Mouse (Mus musculus): ENCODE data around the gene Mxd3. TPM values are rescaled to one million over a fixed set of nuclear protein-coding genes. Genes with fewer than 3 reads are reported as not detected.
A peak's percentile ranks its signal among the peaks of the same experiment; 100 is the strongest.

Mxd3 gene
- total RNA-seq, 1 experiment from 2014 or later, result 1.7 TPM

DNA sequence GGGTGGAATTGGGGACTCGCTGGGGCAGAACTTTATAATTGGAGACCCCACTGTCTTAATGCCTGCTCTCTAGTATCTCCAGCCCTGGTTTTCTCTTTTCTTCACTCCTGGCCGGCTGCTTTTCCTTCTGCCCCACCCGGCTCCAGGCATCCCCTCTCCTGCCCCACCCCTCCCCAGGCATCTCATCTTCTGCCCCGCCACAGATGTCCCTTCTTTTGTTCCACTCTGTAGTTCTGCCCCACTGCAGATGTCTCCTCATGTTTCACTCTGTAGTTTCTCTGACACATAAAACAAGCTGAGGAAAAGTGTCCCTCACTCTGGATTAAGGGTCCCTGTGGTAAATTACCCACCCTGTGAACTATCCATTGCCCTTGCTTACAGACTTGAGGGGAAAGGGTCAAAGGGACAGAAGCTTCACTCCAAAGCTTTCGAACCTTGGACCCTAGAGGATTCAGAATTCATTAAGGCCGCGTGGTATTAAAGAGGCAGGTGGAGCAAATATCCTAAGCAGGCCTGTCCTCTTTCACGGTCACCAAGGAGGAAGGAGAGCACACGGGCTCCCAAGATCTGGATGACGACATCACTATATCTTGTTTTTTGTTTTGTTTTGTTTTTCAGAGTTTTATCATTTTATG is 7.8 kb upstream of the Mxd3 start:
- ATAC-seq (ENCODE audit: extremely low read depth, insufficient number of reproducible peaks, low FRiP score, poor library complexity, severe bottlenecking), result no peak

DNA sequence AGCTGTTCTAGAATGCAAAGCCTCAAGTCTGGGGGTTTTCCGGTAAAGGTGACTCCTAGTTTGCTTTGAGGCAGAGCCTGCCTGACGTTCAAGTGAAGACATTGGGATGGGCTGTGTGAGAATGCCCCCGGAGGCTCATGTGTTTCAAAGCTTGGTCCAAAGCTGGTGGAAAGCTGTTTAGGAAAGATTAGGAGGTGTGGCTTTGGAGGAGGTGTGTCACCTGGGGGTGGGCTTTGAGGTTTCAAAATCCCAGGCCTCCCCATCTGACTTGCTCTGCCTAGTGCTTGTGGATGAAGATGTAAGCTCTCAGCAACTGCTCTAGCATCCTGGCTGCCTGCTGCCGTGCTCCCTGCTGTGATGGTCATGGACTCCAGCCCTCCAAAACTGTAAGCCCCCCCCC is 6.1 kb upstream of the Mxd3 start:
- no peak for ATAC-seq (ENCODE audit: extremely low read depth, insufficient number of reproducible peaks, low FRiP score, poor library complexity, severe bottlenecking)

- ATAC-seq (ENCODE audit: extremely low read depth, insufficient number of reproducible peaks, low FRiP score, poor library complexity, severe bottlenecking), result no peak
These were observed 2.7 kb upstream of the Mxd3 start for GRCm38 (mm10) chr13:55332331-55332730.

GRCm38 (mm10) chr13:55330567-55331400 is 1.2 kb upstream of the Mxd3 start:
- ATAC-seq (ENCODE audit: extremely low read depth, insufficient number of reproducible peaks, low FRiP score, poor library complexity, severe bottlenecking), result no peak

DNA sequence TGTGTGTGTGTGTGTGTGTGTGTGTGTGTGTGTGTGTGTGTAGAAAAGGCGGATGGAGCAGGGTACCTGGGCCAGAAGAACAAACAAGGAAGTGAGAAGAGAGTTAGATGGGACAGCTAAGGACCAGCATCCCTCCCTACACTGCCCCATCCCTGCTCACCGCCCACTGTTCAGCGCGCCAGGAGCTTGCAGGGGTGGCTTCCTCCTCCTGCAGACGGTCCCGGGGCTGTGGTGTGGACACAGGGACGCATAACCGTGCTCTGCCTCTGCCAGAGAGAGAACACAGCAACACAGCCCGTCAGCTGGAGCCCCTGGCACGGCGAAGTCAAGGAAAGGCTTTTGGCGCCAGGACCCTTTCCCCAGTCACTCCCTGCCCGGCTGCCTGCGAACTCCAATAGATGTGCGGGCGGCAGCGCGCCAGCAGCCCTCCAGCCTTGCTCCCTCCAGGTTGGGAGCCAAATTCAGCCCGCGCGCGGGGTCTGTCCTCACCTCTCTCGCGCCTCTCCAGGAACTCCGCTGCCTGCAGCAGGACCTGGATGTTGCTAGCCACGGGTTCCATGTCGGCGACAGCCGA is 427 bp downstream of the Mxd3 start:
- ATAC-seq (ENCODE audit: extremely low read depth, insufficient number of reproducible peaks, low FRiP score, poor library complexity, severe bottlenecking), result no peak

DNA sequence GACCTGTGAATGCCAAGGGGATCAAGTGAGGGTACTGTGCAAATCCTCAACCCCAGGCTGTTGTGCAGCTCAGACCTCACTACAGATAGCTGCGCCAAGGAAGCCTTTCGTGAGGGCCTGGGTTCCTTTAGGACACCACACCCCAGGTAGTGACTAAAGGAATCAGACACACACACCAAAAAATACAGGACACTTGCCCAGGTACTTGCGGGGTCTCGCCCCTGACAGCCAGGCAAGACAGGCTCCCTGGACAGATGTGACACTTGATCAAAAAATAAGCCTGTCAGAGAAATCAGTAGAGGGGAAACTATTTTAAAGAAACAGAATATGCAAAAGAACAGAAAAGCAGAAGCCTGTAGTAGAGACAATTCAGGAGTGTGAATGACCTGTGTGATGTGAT is 982 bp downstream of the Mxd3 start:
- ATAC-seq (ENCODE audit: extremely low read depth, insufficient number of reproducible peaks, low FRiP score, poor library complexity, severe bottlenecking), result no peak

DNA sequence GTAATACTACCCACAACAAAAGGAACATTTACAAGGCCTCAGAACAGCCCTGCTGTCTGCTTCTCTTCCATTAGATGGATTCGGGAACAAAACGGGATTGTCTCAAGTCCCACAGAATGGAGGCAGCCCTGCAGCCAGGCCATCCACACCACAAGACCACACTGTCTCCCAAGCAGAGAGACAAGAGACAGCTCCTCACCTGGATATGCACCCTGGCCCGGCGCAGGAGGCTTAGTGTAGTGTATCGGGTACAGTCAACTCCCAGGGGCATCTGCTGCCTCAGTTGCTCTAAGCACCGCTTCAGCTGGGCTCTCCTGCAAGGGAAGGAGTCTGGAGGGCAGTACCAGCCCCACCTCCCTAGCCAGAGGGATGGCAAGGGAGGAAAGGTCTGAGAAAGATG is 1.5 kb downstream of the Mxd3 start:
- no peak for ATAC-seq (ENCODE audit: extremely low read depth, insufficient number of reproducible peaks, low FRiP score, poor library complexity, severe bottlenecking)

DNA sequence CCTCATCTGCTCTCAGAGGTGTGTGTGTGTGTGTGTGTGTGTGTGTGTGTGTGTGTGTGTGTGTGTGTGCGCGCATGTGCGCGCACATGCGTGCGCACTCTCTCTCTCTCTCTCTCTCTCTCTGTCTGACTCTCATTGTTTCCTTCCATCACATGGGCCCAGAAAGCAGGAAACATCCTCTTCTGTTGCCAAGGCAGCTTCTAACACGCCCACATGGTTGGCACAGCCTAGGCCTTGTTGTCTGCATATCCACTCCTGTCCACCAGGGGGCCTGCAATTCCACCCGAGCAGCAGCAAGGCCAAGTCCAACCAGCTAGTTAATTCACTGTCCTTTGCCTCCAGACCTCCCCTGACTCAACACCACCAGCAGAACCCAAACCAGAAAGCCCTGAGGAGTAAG is 2.0 kb downstream of the Mxd3 start:
- ATAC-seq (ENCODE audit: extremely low read depth, insufficient number of reproducible peaks, low FRiP score, poor library complexity, severe bottlenecking), result peak; percentile 80

DNA sequence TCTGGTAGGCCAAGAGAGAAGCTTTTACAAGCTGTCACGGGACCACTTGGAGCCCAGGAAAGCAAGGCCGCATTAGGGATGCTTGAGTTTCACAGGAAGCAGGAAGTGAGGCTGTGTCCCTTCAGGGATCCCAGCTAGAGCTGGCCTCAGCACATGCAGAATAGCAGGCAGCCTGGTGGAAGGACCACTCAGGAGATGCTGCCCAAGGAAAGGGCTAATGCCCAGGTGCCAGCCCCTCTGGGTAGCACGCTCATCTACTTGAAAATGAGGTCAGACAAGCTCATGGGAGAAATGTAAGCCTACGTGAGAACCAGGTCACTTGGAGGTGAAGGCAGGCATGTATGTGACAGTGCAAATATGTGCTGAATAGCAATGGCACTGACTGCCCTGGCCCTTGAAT is 2.5 kb downstream of the Mxd3 start:
- ATAC-seq (ENCODE audit: extremely low read depth, insufficient number of reproducible peaks, low FRiP score, poor library complexity, severe bottlenecking), result no peak

DNA sequence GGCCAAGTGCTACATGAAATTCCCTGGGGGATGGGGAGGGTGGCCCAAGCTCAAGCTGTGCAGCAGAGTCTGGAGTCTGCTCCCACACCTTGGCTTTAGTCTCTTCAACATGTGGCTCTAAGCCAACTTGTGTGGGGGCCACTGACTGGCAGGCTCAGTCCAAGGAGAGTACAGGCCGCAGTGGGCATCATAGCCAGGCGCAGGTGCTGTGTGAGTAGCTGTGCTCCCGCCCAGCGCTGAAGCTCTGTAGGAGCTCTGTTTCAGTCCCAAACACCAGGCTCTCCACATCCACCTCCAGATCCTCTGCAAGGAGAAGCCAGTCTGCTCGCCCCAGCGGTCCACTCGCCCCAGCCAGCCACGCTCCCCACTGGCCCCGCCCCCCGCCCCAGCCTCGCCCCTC is 4.0 kb downstream of the Mxd3 start:
- no peak for ATAC-seq (ENCODE audit: extremely low read depth, insufficient number of reproducible peaks, low FRiP score, poor library complexity, severe bottlenecking)

DNA sequence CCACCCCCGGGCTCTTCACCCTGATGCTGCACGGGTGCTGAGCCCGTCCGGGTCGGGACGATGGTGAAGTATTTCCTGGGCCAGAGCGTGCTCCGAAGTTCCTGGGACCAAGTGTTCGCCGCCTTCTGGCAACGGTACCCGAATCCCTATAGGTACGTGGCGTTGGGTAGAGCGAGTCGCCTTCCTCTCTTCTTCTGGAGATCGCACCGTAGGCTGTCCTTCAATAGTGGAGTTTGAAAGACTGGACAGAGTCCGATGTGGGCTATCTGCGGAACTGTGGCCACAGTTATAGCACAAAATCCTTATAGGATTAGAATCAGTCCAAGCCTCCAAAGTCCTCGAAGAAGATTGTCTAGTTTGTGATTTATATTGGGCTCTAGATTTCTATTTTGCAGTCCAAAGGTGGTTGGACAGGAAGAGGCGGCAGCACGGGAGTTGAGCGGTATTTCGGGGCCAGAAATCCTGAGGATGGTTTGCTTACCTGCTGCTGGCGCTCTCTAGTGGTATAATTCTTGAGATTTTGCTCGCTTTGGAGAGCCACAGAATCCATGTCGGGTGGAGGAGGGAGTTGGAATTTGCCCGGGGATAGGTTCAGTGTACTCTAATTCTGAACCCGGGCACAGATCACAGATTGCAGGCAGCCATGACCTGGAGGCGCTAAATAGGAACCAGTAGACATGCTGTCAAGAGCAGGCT is 7.3 kb downstream of the Mxd3 start:
- no peak for ATAC-seq (ENCODE audit: extremely low read depth, insufficient number of reproducible peaks, low FRiP score, poor library complexity, severe bottlenecking)

GRCm38 (mm10) chr13:55321434-55322129 is 8.0 kb downstream of the Mxd3 start, which contains the start of gene Rab24:
Gene Rab24, minus strand, starts transcription at chr13:55321946.
- peak; percentile 67 for ATAC-seq (ENCODE audit: extremely low read depth, insufficient number of reproducible peaks, low FRiP score, poor library complexity, severe bottlenecking)

- no peak for ATAC-seq (ENCODE audit: extremely low read depth, insufficient number of reproducible peaks, low FRiP score, poor library complexity, severe bottlenecking)
These were observed 9.6 kb downstream of the Mxd3 start, which contains the start of gene Prelid1 for GRCm38 (mm10) chr13:55319931-55320533. Gene Prelid1, plus strand, starts transcription at chr13:55320500.

GRCm38 (mm10) chr13:55318351-55318750 is 11.3 kb downstream of the Mxd3 start:
- no peak for ATAC-seq (ENCODE audit: extremely low read depth, insufficient number of reproducible peaks, low FRiP score, poor library complexity, severe bottlenecking)

DNA sequence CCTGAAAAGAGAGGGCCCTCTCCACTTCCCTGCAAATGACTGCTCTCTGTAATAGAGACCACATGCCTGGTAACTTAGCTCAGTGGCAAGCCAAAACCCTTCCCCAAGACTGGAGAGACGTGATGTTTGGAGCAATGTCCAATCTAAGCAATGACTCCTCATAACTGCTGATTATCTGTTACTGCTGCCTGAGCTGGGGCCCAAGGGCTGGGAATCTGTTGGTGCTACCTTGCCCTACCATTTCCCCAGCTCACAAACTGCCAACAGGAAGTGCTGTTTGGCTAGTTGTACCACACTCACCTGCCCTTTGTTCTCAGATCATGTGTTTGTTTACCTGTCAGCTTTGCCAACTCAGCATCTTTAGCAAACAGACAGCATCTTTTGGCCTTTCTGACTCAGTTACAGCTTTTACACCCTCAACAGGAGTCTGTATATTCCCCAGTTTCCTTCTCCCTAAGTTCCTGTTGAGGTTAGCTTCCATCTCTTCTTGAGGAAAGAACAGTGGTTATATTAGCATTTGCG is 14.7 kb downstream of the Mxd3 start:
- no peak for ATAC-seq (ENCODE audit: extremely low read depth, insufficient number of reproducible peaks, low FRiP score, poor library complexity, severe bottlenecking)

DNA sequence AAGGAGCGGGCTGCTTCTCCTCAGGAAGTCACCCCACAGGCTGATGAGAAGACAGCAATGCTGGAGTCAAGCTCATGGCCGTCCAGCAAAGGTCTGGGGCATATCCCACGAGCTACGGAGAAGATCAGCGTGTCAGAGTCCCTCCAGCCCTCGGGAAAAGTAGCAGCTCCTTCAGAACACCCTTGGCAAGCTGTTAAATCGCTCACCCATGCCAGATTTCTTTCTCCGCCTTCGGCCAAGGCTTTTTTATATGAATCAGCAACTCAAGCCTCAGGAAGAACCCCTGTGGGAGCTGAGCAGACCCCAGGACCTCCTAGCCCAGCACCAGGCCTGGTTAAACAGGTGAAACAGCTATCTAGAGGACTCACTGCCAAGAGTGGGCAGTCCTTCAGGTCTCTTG is 16.6 kb downstream of the Mxd3 start:
- ATAC-seq (ENCODE audit: extremely low read depth, insufficient number of reproducible peaks, low FRiP score, poor library complexity, severe bottlenecking), result no peak

DNA sequence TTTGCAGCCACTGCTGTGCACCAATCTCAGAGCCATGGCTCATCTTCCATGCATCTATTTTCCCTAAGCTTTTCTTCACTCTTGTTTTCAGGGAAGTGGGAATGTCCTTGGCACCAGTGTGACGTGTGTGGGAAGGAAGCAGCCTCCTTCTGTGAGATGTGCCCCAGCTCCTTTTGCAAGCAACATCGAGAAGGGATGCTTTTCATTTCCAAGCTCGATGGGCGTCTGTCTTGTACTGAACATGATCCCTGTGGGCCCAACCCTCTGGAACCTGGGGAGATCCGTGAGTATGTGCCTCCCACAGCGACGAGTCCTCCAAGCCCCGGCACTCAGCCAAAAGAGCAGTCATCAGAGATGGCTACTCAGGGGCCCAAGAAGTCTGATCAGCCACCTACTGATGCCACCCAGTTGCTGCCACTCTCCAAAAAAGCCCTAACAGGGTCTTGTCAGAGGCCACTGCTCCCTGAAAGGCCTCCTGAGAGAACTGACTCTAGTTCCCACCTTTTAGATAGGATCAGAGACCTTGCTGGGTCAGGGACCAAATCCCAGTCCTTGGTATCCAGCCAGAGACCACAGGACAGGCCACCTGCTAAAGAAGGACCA is 17.5 kb downstream of the Mxd3 start:
- no peak for ATAC-seq (ENCODE audit: extremely low read depth, insufficient number of reproducible peaks, low FRiP score, poor library complexity, severe bottlenecking)

GRCm38 (mm10) chr13:55300913-55301312 is 28.7 kb downstream of the Mxd3 start:
- ATAC-seq (ENCODE audit: extremely low read depth, insufficient number of reproducible peaks, low FRiP score, poor library complexity, severe bottlenecking), result no peak

All from neutrophil, adult 5-6 weeks (primary cell).